Mouse (Mus musculus) retina, postnatal 1 day (tissue): ENCODE results near the gene Pacsin3.
A peak's percentile ranks its signal among the peaks of the same experiment; 100 is the strongest.

Experiments
- DNase-seq: peaks from one replicate; pipeline ENCODE4 v3.0.0-alpha.2; 2012

Gene Pacsin3

GRCm38 (mm10) chr2:91255661-91256150 lies at the start of gene Pacsin3:
Pacsin3 (plus strand) TSS chr2:91255954.
- DNase-seq: peak; percentile 63

GRCm38 (mm10) chr2:91206254-91206775 lies 49.4 kb upstream of the Pacsin3 start:
- no peak for DNase-seq

- DNase-seq: no peak
These were observed 42.4 kb upstream of the Pacsin3 start for GRCm38 (mm10) chr2:91213311-91213710.

GRCm38 (mm10) chr2:91217032-91217431 lies 38.7 kb upstream of the Pacsin3 start:
- DNase-seq: peak; percentile 4

GRCm38 (mm10) chr2:91220501-91220900 lies 35.3 kb upstream of the Pacsin3 start:
- no peak for DNase-seq

- peak; percentile 6 for DNase-seq
These were observed 32.1 kb upstream of the Pacsin3 start for GRCm38 (mm10) chr2:91223614-91224013.

GRCm38 (mm10) chr2:91229735-91230134 lies 26.0 kb upstream of the Pacsin3 start:
- DNase-seq: no peak

GRCm38 (mm10) chr2:91236601-91237510 lies 18.9 kb upstream of the Pacsin3 start, which contains the start of gene Ddb2:
Ddb2 (minus strand) TSS chr2:91236982.
- DNase-seq: peak; percentile 98

GRCm38 (mm10) chr2:91237511-91238080 lies 18.2 kb upstream of the Pacsin3 start:
- peak; percentile 55 for DNase-seq

- no peak for DNase-seq
These were observed 13.2 kb upstream of the Pacsin3 start for GRCm38 (mm10) chr2:91242547-91242946.

- DNase-seq: peak; percentile 41
These were observed 12.3 kb upstream of the Pacsin3 start for GRCm38 (mm10) chr2:91243416-91243815.

- no peak for DNase-seq
These were observed 11.1 kb upstream of the Pacsin3 start for GRCm38 (mm10) chr2:91244557-91245228.

- DNase-seq: no peak
These were observed 7.4 kb upstream of the Pacsin3 start for GRCm38 (mm10) chr2:91248366-91248765.

GRCm38 (mm10) chr2:91252001-91252400 lies 3.8 kb upstream of the Pacsin3 start:
- no peak for DNase-seq

GRCm38 (mm10) chr2:91252512-91252911 lies 3.2 kb upstream of the Pacsin3 start:
- no peak for DNase-seq

GRCm38 (mm10) chr2:91254725-91255380 lies 901 bp upstream of the Pacsin3 start:
- DNase-seq: no peak

- DNase-seq: peak; percentile 81
These were observed 737 bp downstream of the Pacsin3 start for GRCm38 (mm10) chr2:91256256-91257125.

GRCm38 (mm10) chr2:91257126-91257980 lies 1.6 kb downstream of the Pacsin3 start:
- DNase-seq: no peak

- no peak for DNase-seq
These were observed 2.3 kb downstream of the Pacsin3 start for GRCm38 (mm10) chr2:91258054-91258453.

GRCm38 (mm10) chr2:91258830-91259229 lies 3.1 kb downstream of the Pacsin3 start:
- DNase-seq: no peak

GRCm38 (mm10) chr2:91259493-91259892 lies 3.7 kb downstream of the Pacsin3 start:
- DNase-seq: no peak
